Mouse (Mus musculus) liver, adult 2 months (tissue): ENCODE data around the gene Fga. TPM values are rescaled to one million over a fixed set of nuclear protein-coding genes. Genes with fewer than 3 reads are reported as not detected.

Experiments used
- DNase-seq: peaks from one replicate; pipeline ENCODE4 v3.0.0-alpha.2; 2011; ENCODE audit warnings: low read depth, low spot score; ENCODE audit errors: extremely low read depth
- H3K27ac ChIP-seq: fragments of 200-500 bp; replicated peaks from 2 replicates; pipeline ENCODE4 v1.5.1; 2012; ENCODE audit warnings: low read depth, mild to moderate bottlenecking, control low read depth, inconsistent platforms, low read length; ENCODE audit not compliant: insufficient read depth
- H3K27me3 ChIP-seq: fragments of 200-500 bp; 2 replicates; pipeline ENCODE4 v1.6.1; 2012; ENCODE audit warnings: mild to moderate bottlenecking, moderate library complexity, low read length, inconsistent platforms; ENCODE audit not compliant: control insufficient read depth, insufficient read depth
- H3K36me3 ChIP-seq: fragments of 200-500 bp; 2 replicates; pipeline ENCODE4 v1.6.1; 2012; ENCODE audit warnings: low read length, inconsistent platforms; ENCODE audit not compliant: control insufficient read depth, insufficient read depth
- H3K4me1 ChIP-seq: fragments of 200-500 bp; 2 replicates; pipeline ENCODE4 v1.6.1; 2011; ENCODE audit warnings: low read length; ENCODE audit not compliant: control insufficient read depth, insufficient read depth
- H3K4me3 ChIP-seq: fragments of 200-500 bp; 2 replicates; pipeline ENCODE4 v1.5.1; 2011; ENCODE audit warnings: low read depth, mild to moderate bottlenecking, control low read depth, low read length, moderate library complexity; ENCODE audit not compliant: insufficient read depth
- H3K79me2 ChIP-seq: fragments of 200-500 bp; 2 replicates; pipeline ENCODE4 v1.6.1; 2012; ENCODE audit warnings: inconsistent platforms, mild to moderate bottlenecking, low read length, moderate library complexity; ENCODE audit not compliant: control insufficient read depth, insufficient read depth
- H3K9ac ChIP-seq: fragments of 200-500 bp; 2 replicates; pipeline ENCODE4 v1.6.1; 2012; ENCODE audit warnings: low read depth, mild to moderate bottlenecking, control low read depth, inconsistent platforms, low read length
- CTCF ChIP-seq: fragments of 200-500 bp; IDR thresholded peaks from 2 replicates; pipeline ENCODE4 v1.5.1; 2011; ENCODE audit warnings: low read depth, low read length, control low read depth
- POLR2A ChIP-seq: fragments of 200-500 bp; IDR thresholded peaks from 2 replicates; pipeline ENCODE4 v1.6.1; 2011; ENCODE audit warnings: low read length, control low read depth; ENCODE audit not compliant: insufficient read depth; ENCODE audit errors: extremely low read depth
- WGBS: fragments of 180-500 bp; shearing (Covaris S2); methylation state at CpG from one replicate; pipeline ENCODE4 v1.1.7; 2018; 5-methylcytosine and 5-hydroxymethylcytosine counted together
- polyA plus RNA-seq: library from polyadenylated mRNA; depleted of rRNA; stranded (reverse); fragments of >200 nt; gene quantifications from 2 replicates; pipeline ENCODE4 v1.2.3, GENCODE M21; 2012; rRNA removed
- total RNA-seq: library from RNA; depleted of rRNA; stranded (reverse); fragments of >200 nt; gene quantifications from 2 replicates; pipeline ENCODE4 v1.2.3, GENCODE M21; 2014; rRNA removed

The Fga gene
- total RNA-seq (3,320 and 3,369 TPM in 2 replicates), polyA plus RNA-seq (877 and 984 TPM in 2 replicates)

- DNase-seq = peak; percentile 100
- Histone ChIP-seq H3K36me3 (peaks cover 32% of the 10 kb centered on the region), H3K79me2 (no peaks in the 10 kb centered on the region; the same call in 1 of the 2 replicates), H3K27ac (peak within 1 kb of the TSS; percentile 73), H3K9ac (peak within 1 kb of the TSS; percentile 77), H3K27me3 (no peaks in the 10 kb centered on the region), H3K4me1 (peaks cover 29% of the 10 kb centered on the region), H3K4me3 (peak within 1 kb of the TSS; percentile 79)
- TF ChIP-seq CTCF (no peak), POLR2A (peak; percentile 95)
- WGBS = 15% methylated on average over 9 of the region's 9 CpGs
These were observed at the start of gene Fga for GRCm38 (mm10) chr3:83025475-83026301. Gene Fga, plus strand, starts transcription at chr3:83026076.

GRCm38 (mm10) chr3:82980818-82981217, 45.1 kb upstream of the Fga start:
- Histone ChIP-seq H3K9ac (no peak overlapping the region), H3K4me3 (no peak overlapping the region), H3K4me1 (no peaks in the 10 kb centered on the region), H3K27me3 (no peaks in the 10 kb centered on the region), H3K79me2 (no peaks in the 10 kb centered on the region), H3K27ac (no peak overlapping the region), H3K36me3 (no peaks in the 10 kb centered on the region)
- TF ChIP-seq POLR2A (no peak), CTCF (no peak)
- DNase-seq = peak; percentile 49
- 87% methylated on average over 6 of the region's 6 CpGs for WGBS

GRCm38 (mm10) chr3:82981861-82982260, 44.0 kb upstream of the Fga start:
- Histone ChIP-seq H3K27ac (no peak overlapping the region), H3K9ac (no peak overlapping the region), H3K79me2 (no peaks in the 10 kb centered on the region), H3K4me1 (no peaks in the 10 kb centered on the region), H3K27me3 (no peaks in the 10 kb centered on the region), H3K4me3 (no peak overlapping the region), H3K36me3 (no peaks in the 10 kb centered on the region)
- 84% methylated on average over 8 of the region's 8 CpGs for WGBS
- no peak for TF ChIP-seq CTCF
- TF ChIP-seq POLR2A = no peak
- no peak for DNase-seq

- Histone ChIP-seq H3K36me3 (no peaks in the 10 kb centered on the region), H3K27me3 (no peaks in the 10 kb centered on the region), H3K9ac (no peak overlapping the region), H3K27ac (no peak overlapping the region), H3K79me2 (no peaks in the 10 kb centered on the region), H3K4me3 (no peak overlapping the region), H3K4me1 (no peaks in the 10 kb centered on the region)
- DNase-seq = no peak
- WGBS = 68% methylated on average over 2 of the region's 2 CpGs
- TF ChIP-seq CTCF (no peak), POLR2A (no peak)
These were observed 41.0 kb upstream of the Fga start for GRCm38 (mm10) chr3:82984840-82985239.

GRCm38 (mm10) chr3:82991963-82992362, 33.9 kb upstream of the Fga start:
- no peak for TF ChIP-seq CTCF
- no peak for TF ChIP-seq POLR2A
- Histone ChIP-seq H3K9ac (no peak overlapping the region), H3K79me2 (no peaks in the 10 kb centered on the region), H3K36me3 (no peaks in the 10 kb centered on the region), H3K4me1 (no peaks in the 10 kb centered on the region), H3K27ac (no peak overlapping the region), H3K4me3 (no peak overlapping the region), H3K27me3 (no peaks in the 10 kb centered on the region)
- 75% methylated on average over 12 of the region's 12 CpGs for WGBS
- no peak for DNase-seq

GRCm38 (mm10) chr3:82992956-82993355, 32.9 kb upstream of the Fga start:
- Histone ChIP-seq H3K79me2 (no peaks in the 10 kb centered on the region), H3K27ac (no peak overlapping the region), H3K4me1 (no peaks in the 10 kb centered on the region), H3K4me3 (no peak overlapping the region), H3K9ac (no peak overlapping the region), H3K27me3 (no peaks in the 10 kb centered on the region), H3K36me3 (no peaks in the 10 kb centered on the region)
- TF ChIP-seq CTCF (no peak), POLR2A (no peak)
- 93% methylated on average over 6 of the region's 6 CpGs for WGBS
- DNase-seq = no peak
